Mouse (Mus musculus): Measurements from ENCODE around the gene Bag5.
A peak's percentile ranks its signal among the peaks of the same experiment; 100 is the strongest.
"Not testable (repeated sequence)": the region's sequence is repeated elsewhere in the genome, so short reads cannot be mapped to it uniquely, and the experiment has no call there.

The Bag5 gene

DNA sequence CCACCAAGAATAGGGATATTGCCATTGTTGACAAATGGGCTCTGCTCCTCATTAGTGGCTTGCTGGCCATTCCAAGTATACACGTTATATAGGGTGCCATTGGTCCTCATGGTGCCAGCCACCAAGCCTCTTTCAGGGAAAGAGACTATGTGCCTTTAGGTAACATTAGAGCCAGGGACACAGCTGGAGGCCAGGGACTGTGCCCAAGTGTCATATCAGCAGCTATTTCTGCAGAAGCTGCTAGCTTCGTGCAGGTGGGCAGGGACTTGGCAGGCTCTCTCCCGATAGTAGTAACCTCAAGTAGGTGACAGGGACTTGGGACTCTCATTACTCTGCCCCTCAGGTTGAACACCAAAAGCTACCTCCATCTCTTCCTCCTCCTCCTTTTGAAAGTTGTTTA is 21.9 kb upstream of the Bag5 start:
- no peak for DNase-seq (ENCODE audit: low spot score)

DNA sequence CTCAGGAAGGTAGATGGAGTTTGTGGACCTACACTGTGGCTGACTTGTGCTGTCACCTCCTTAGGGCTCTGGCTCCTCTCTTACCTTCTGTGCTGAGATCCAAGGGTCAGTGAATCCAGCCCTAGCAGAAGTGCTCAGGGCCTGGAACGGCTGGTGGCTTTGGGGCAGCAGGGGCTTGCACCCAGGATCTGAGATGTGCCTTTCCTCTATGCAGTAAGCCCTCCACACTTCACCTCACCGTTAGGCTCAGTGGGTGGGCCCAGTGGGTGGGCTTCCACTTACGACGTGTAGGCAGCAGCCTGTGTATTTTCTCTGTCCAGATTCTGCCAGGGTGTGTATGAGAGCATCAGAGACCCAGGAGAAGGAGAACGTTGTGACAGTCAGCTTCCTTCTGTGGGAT is 19.9 kb upstream of the Bag5 start:
- DNase-seq (ENCODE audit: low spot score): no peak

DNA sequence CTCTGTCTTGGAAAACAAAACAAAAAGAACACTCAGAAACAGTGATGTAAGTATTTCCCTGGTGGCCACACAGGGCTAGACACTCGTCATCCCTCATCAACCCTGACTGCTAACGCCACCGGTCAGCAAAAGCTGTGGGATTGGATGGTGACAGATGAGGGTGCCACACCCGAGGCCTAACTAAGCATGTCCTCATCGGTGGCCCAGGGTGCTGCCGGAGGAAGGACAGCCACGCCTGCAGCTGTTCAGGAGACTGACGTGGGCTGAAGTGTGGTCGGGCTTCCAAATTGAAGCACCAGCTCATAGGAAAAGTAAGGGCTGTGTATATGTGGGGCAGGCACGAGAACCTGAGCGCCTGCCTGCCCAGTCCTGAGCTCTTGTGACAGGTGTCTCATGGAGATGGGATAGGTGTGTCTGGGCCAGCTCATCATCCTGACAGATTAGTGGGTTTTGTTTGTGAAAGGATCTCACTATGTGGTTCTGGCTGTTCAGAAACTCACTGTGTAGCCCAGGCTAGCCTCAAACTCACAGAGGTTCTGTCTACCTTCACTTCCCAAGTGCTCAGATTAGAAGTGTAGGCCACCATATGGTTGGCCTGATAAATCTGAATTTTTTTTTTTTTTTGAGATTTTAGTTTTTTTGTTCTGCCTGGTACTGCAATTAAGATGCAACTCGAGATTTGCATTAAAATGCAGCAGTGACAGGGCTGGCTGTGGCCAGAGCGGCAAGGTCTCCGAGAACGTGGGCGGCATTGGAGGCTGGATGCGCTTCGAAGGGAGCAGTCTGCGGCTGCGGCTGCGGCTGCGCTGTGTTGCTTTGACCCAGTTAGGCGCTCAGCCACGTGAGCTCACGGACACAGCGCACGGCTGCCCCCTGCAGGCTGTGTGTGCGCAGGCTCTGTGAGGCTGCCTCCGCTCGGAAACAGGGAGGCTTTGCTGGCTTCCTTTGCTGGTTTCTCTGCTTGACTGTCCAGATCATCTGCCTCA is 19.1 kb upstream of the Bag5 start:
- DNase-seq (ENCODE audit: low spot score): peak; percentile 88

DNA sequence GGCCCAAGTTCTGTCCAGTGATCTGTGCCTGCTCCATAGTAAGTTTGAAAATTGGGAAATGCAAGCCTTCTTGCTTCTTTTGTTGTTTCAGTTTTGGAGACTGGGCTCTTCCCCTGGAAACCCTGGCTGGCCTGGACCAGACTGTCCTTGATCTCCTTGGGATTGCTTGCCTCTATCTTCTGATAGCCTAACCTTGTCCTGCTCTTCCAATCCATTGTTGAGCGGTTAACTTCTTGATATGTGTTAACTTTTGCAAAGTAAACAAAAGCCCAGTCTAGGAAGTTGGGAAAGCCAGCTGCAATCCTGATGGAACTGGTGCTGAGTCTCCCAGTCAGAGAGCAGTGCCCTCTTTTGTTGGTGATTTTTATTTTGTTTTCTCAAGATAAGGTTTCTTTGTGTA is 14.9 kb upstream of the Bag5 start:
- no peak for DNase-seq (ENCODE audit: low spot score)

DNA sequence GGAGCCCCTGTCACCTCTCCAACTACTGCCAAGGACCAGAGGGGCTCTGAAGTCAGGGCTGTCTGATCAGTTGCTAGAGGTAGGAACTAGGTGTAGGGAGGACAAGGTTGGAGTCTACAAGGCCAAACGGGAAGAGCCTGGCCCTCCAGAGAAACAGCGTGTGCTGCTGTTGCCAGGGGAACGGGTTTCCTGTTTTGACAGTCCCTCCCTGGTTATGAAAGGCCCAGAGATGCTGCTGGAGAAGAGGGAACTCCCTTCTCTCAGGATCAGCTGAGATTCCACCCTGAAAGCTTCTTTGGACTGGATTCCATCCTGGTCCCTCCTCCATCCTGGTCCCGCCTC is 13.0 kb upstream of the Bag5 start:
- DNase-seq (ENCODE audit: low spot score): peak; percentile 46

DNA sequence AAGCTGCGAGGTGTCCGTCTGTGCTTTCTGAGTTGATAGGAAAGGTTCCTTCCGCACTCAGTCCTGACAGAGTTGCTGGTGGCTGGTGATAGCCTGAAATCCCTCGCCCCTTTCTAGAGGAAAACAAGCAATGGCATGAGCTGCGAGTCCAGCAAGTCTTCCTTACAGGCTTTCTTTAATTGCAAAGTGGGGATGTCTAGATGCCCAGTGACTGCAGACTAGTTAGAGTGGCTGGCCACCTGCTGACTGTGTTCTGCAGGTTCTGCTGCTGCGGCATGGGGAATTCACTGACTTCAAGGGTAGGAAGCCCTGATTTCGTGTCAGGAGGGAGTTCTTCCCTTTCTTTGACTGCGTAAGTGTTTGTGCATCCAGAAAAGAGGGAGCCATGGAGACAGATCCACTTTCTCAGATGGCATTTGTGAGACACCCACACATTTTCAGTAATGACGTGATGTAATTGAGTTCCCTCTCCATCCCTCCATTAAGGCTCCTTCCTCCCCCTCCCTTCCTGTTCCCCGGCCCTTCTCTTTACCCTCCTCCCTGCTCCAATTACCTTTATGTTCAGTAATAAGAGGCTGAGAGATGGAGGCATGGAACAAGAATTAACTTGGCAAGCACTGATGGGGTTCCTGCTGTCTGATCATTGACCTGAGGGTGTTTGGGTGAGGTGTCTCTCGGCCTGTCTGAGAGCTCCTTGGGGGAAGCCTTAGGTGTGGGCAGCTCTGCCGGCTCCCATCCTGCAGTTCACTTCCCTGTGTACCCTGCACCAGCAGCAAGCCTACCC is 12.5 kb upstream of the Bag5 start:
- no peak for DNase-seq (ENCODE audit: low spot score)

DNA sequence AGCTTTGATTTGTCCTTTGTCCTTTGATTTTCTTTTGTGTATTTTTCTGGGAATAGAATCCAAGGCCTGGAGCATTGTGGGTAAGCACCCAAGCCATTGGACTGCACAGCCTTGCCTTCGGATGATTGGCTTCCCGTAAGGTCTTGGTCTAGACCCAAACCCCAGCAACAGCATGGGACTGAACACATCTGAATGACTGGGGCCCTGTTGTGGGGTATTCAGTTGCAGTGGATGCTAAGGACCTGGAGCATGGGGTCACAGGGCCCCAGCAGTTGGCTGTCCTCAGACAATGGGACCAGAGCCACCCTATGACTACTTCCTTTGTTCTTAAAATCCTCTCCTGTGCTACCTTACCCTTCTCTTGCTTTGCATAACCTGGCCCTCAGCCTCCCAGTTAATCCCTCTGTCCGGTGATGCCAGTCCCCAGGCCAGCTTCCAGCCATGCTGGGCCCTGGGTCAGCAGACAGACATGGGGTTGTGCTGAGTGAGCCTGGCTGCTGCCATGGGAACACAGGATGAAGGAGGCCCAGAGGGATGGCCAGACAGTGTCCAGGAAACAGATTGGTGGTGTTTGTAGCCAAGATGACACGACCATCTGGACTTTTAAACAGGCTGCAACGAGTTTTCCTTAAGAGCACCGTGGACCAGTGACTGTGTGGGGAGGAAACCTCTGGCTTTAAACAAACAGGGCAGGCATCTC is 11.7 kb upstream of the Bag5 start:
- DNase-seq (ENCODE audit: low spot score): no peak

DNA sequence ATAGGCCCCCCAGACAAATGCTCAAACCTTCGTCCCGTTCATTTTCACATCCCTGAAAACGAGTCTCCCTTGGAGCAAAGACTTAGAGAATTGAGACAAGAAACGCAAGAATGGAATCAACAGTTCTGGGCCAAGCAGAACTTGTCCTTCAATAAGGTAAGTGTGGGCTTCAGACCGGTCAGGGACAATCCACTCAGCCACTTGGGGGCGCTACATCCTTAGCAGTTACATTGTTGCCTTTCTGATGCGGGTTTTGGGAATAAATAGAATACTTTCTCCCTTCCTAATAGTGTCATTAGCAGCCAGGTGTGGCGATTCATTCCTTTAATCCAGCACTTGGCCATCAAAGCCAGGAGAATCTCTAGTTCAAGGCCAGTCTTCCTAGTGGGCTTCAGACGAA is 9.6 kb upstream of the Bag5 start:
- DNase-seq (ENCODE audit: low spot score): peak; percentile 56

DNA sequence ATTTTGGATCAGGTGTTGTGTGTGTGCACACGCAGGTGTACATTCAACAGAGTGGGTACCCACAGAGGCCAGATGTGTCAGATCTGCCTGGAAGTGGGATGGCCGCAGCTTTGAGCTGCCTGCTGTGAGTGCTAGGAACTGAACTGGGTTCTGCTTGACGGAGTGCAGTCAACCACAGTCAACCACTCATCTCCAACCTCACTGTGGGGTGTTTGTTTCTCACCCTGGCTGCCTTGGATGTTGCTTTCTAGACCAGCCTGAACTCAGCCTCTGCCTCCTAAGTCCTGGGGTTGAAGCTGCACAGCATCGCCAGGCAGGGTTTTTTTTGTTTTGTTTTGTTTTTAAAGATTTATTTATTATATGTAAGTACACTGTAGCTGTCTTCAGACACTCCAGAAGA is 7.2 kb upstream of the Bag5 start:
- DNase-seq (ENCODE audit: low spot score): no peak

DNA sequence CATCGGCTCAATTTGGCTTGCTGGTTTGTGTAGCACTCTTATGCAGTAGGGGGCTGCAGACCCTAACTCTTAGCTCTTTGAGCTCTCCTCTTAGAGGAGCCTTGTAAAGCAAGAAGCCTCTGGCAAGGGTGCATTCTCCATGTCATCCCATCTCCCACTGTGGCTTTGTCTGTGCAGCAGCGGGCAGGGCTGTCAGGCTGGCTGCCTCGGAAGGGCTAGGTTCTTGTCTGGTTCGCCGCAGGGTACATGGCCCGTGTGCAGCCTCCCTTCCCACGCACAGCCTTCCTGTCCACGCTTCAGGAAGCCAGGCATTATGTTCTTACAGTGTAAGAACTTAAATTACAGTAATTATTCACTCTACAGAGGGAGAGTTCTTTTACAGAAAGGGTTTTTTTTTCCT is 5.6 kb upstream of the Bag5 start:
- no peak for DNase-seq (ENCODE audit: low spot score)

DNA sequence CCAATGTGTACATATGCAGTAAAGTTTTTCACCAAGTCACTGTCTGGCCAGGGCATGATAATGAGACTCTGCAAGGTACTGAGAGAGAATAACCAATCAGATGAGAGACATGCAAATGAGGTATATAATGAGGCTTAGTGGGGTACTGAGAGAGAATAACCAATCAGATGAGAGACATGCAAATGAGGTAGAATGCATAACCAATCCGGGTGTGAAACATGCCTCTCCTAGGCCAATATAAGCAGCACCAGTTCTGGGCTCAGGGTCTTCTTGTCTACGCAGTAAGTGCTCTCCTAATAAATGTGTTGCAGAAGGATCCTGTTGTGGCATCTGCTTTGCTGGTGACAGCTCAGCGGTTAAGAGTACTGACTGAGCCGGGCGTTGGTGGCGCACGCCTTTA is 3.4 kb upstream of the Bag5 start:
- no peak for DNase-seq (ENCODE audit: low spot score)

DNA sequence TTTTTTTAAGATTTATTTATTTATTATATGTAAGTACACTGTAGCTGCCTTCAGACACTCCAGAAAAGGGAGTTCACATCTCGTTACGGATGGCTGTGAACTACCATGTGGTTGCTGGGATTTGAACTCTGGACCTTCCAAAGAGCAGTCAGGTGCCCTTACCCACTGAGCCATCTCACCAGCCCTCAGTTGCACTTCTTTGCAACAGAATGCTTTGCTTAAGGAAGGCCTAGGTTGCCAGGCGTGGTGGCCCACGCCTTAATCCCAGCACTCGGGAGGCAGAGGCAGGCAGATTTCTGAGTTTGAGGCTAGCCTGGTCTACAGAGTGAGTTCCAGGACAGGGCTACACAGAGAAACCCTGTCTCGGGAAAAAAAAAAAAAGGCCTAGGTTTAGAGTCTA is 823 bp upstream of the Bag5 start:
- DNase-seq (ENCODE audit: low spot score): not testable (repeated sequence)

DNA sequence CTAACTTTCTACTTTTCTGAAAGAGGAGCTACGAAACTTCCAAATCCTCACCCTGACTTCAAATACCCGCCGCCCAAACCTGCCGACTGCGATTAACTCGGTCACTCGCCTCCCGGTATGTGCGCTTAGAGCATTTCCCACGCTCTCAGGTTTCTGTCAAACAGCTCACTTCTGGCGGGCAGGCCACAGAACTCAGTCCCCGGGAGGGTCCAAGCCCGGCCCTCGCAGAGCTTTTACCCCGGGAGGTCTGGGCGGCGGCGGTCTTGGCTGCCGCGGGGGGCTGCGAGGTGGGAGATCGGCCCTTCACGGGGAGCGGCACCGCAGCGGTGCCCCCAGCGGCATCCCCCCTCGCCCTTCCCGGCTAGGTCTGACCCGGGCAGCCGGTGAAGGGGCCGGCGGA is 581 bp downstream of the Bag5 start:
- DNase-seq (ENCODE audit: low spot score): no peak

DNA sequence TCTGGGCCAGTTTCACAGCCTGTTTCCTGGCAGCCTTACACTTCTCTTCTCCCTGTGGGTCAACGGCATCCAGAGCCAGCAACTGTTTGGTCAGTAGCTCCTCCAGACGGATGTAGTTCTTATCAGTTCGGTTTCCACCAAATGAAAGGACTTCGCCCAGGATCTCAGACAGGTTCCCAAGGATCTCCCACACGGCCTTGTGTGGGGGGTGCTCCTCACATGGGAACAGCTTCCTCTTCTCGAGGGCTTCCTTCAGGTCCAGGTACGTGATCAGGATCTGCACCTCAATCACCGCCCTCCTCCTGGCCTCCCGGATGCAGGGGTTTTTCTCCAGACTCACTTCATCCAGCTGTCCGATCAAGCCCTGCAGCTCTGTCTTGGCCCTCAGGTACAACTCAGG is 3.0 kb downstream of the Bag5 start:
- DNase-seq (ENCODE audit: low spot score): no peak

DNA sequence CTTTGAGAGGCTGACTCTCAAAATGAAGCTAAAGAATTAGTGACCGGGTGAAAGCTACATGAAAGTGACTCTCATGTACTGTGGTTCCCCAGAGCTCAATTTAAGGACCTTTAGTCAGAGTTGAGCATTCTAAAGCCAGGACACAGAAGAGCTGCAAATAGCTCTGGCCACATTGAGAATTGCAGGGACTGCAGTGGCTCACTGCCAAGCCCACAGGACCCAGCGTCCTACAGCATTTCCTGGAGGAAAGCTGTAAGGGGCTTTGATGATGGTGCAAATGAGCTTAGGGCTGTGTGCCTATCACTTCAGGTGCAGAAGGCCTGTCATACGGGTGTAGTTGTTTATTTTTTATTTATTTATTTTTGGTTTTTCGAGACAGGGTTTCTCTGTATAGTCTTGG is 4.9 kb downstream of the Bag5 start:
- DNase-seq (ENCODE audit: low spot score): no peak

DNA sequence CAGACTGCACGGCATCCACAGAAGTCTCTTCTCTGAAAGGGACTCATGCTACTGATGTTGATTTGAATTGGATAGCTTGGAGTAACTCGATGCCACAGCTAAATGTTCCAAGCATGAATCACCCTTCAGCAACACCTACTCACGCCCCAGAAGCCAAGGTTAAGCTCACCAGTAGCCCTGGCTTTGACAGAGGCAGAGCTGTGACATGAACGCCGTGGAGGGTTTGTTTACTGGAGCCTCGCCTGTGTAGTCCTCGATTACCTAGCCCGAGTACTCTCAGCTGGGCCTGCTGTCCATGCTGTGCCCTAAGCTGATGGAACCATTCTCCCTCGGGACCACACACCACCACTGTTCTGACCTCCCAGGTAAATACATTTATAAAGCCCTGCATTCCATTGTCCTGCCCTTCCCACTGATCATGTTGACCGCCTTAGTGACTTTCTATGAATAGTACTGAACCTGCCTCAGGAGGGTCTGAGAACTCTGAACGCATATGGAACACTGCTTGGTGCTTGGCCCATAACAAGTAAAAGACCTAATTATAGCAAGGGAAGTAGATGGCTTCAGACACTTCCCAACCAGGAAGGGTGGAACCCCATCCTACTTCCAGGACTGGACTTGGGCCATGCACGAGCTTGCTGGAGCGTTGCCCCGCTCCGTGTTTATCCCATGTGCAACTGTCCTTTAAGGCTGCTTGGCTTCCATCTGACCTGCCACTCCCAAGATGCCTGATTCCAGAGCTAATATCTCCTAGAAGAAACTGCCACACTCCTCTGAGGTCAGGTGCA is 7.7 kb downstream of the Bag5 start:
- DNase-seq (ENCODE audit: low spot score): peak; percentile 79

DNA sequence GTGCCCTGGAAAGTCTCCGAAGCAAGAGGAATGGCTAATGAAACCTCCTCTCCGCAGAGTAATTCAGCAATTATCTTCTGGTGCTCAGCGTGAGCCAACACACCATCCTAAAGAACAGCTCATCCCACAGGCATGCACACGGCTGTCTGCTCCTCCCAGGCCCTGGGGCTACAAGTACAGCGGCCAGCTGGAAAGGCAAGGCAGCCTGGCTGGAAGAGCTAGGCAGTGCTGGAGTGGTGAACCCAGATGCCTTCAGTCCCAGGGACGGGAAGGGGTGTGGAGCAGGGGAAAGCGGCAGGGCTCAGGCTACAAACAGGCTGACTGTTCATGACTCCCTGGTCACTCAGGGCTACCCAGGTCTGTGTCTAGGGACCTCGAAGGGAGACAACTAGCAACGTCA is 8.4 kb downstream of the Bag5 start:
- DNase-seq (ENCODE audit: low spot score): peak; percentile 85

DNA sequence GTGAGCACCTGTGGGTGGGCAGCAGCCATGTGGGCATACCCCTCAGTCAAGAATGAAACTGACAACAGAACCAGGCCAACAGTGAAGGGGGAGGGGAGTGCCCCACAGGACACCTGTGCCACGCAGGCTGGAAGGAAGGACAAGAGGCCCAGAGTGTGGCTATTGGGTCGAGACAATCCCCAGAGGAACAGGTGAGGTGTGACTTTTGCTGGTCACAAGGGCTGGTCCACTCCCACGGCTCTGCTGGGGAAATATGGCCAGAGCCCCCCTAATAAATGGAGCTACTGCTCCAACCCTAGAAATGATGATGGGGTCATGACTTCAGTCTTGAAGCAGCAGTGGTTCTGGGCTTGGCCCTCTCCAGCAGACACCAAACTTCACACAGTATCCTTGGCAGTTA is 9.8 kb downstream of the Bag5 start:
- no peak for DNase-seq (ENCODE audit: low spot score)

DNA sequence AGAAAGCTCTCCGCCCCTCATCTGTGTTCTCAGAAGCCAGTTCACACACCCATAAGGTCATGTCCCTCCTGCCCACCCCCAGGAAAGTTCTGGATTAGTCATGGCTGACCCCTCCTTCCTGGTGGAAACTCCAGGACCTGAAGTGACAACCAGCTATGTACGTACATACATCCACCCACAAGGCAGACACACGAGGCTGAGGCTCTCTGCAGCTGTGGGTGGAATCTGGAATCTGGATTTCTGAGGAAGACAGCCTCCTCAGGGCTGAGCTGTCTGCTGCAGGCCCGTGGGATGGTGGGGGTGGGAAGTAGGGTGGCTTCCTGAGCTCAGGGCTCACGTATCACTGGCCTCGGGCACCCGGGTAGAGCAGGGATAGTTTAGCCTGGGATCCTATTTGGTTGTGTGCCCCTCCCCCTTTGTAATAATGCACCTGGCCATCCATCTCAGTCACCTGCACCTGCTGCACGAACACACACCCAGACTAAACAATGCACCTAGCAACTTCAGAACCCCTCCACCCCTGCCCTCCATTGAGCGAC is 12.1 kb downstream of the Bag5 start:
- no peak for DNase-seq (ENCODE audit: low spot score)

DNA sequence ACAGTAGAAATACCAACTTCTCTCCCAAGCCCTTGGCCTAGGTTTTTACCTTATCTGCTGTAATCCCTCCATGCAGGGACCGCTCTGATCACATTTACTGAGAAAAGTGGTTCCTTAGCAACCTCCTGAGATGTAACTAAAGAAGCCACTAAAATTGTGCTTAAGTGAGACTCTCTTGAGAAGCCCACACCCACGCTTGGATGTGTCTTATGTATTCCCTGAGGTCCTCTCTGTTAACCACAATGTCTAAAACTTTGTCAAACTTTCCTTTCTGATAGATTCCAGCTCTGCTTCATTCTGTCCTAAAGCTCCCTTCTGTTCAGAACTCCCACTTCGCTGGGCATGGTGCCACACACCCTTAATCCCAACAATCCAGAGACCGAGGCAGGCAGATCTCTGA is 13.5 kb downstream of the Bag5 start:
- no peak for DNase-seq (ENCODE audit: low spot score)

DNA sequence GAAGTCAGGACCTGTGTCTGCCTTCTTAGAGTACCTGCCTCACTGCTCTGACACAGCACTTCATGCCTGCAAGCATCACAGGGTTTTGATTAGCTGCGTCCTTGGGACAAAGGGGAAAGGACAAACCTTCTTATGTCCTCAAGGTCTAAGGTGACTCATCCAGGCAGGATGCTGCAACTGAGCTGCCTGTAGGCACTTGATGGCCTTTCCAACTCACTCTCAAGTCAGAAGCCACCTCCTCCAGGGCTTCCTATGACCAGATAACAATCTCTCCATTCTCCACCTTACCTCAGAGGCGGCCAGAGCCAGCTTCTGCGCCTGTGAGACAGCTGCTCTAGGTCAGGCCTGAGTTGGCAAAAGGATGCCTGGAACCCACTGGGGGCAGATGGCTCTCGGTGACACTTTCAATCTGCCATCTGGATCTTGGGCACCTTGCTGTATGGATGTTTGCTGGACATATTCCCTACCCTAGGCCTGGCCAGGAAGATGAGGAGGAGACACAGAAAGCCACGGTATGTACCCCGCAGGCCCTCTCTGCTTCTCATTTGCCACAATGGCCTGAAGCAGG is 14.6 kb downstream of the Bag5 start:
- DNase-seq (ENCODE audit: low spot score): no peak
